Mouse (Mus musculus): ENCODE results near the gene Tmem40. TPM values are rescaled to one million over a fixed set of nuclear protein-coding genes. Genes with fewer than 3 reads are reported as not detected.

The Tmem40 gene
- total RNA-seq (2015; ENCODE audit: low replicate concordance) = 1.7 and 10.2 TPM in 2 replicates
- total RNA-seq (2017; ENCODE audit: low replicate concordance) = 7.4 and 10.6 TPM in 2 replicates

- ATAC-seq (replicated peaks; ENCODE audit: low FRiP score, poor library complexity, severe bottlenecking) = no peak
Measured at GRCm38 (mm10) chr6:115761995-115762756, at the start of gene Tmem40. Gene Tmem40, minus strand, starts transcription at chr6:115762410.

GRCm38 (mm10) chr6:115811606-115812005 is 49.4 kb upstream of the Tmem40 start:
- ATAC-seq (replicated peaks; ENCODE audit: low FRiP score, poor library complexity, severe bottlenecking) = no peak

- peak; percentile 93 for ATAC-seq (replicated peaks; ENCODE audit: low FRiP score, poor library complexity, severe bottlenecking)
Measured at GRCm38 (mm10) chr6:115808488-115809231, 46.5 kb upstream of the Tmem40 start, which contains the start of gene Rpl32. Gene Rpl32, minus strand, starts transcription at chr6:115808747.

GRCm38 (mm10) chr6:115808196-115808487 is 45.9 kb upstream of the Tmem40 start:
- ATAC-seq (replicated peaks; ENCODE audit: low FRiP score, poor library complexity, severe bottlenecking) = peak; percentile 41

- 0 out of 2 replicates have a peak, but pooled peaks have one; percentile 10 for ATAC-seq (replicated peaks; ENCODE audit: low FRiP score, poor library complexity, severe bottlenecking)
Measured at GRCm38 (mm10) chr6:115807464-115808195, 45.4 kb upstream of the Tmem40 start.

GRCm38 (mm10) chr6:115804432-115805192 is 42.4 kb upstream of the Tmem40 start:
- ATAC-seq (replicated peaks; ENCODE audit: low FRiP score, poor library complexity, severe bottlenecking) = no peak

GRCm38 (mm10) chr6:115803541-115804382 is 41.6 kb upstream of the Tmem40 start:
- ATAC-seq (replicated peaks; ENCODE audit: low FRiP score, poor library complexity, severe bottlenecking) = no peak

GRCm38 (mm10) chr6:115801811-115802210 is 39.6 kb upstream of the Tmem40 start:
- ATAC-seq (replicated peaks; ENCODE audit: low FRiP score, poor library complexity, severe bottlenecking) = 0 out of 2 replicates have a peak, but pooled peaks have one; percentile 20

GRCm38 (mm10) chr6:115792691-115793215 is 30.5 kb upstream of the Tmem40 start:
- no peak; the same call in 1 of the 2 replicates for ATAC-seq (replicated peaks; ENCODE audit: low FRiP score, poor library complexity, severe bottlenecking)

GRCm38 (mm10) chr6:115791842-115792686 is 29.9 kb upstream of the Tmem40 start:
- no peak for ATAC-seq (replicated peaks; ENCODE audit: low FRiP score, poor library complexity, severe bottlenecking)

- ATAC-seq (replicated peaks; ENCODE audit: low FRiP score, poor library complexity, severe bottlenecking) = 0 out of 2 replicates have a peak, but pooled peaks have one; percentile 27
Measured at GRCm38 (mm10) chr6:115791016-115791415, 28.8 kb upstream of the Tmem40 start.

- ATAC-seq (replicated peaks; ENCODE audit: low FRiP score, poor library complexity, severe bottlenecking) = no peak
Measured at GRCm38 (mm10) chr6:115782781-115783180, 20.6 kb upstream of the Tmem40 start.

GRCm38 (mm10) chr6:115776363-115776762 is 14.2 kb upstream of the Tmem40 start:
- no peak for ATAC-seq (replicated peaks; ENCODE audit: low FRiP score, poor library complexity, severe bottlenecking)

- no peak for ATAC-seq (replicated peaks; ENCODE audit: low FRiP score, poor library complexity, severe bottlenecking)
Measured at GRCm38 (mm10) chr6:115775838-115776237, 13.6 kb upstream of the Tmem40 start.

- no peak for ATAC-seq (replicated peaks; ENCODE audit: low FRiP score, poor library complexity, severe bottlenecking)
Measured at GRCm38 (mm10) chr6:115774501-115774921, 12.3 kb upstream of the Tmem40 start, which contains the start of gene Cand2. Gene Cand2, plus strand, starts transcription at chr6:115774538.

GRCm38 (mm10) chr6:115773966-115774413 is 11.8 kb upstream of the Tmem40 start:
- no peak for ATAC-seq (replicated peaks; ENCODE audit: low FRiP score, poor library complexity, severe bottlenecking)

- no peak for ATAC-seq (replicated peaks; ENCODE audit: low FRiP score, poor library complexity, severe bottlenecking)
Measured at GRCm38 (mm10) chr6:115772604-115773003, 10.4 kb upstream of the Tmem40 start.
